Mouse (Mus musculus) right cerebral cortex, adult 2 months (tissue): ENCODE measurements around the gene Spint2.

Experiments
- DNase-seq, 2 experiments: peaks; one replicate each; pipeline ENCODE4 v3.0.0; 2021 to 2022; ENCODE audit warnings: low spot score in 2 of 2

The Spint2 gene

GRCm38 (mm10) chr7:29304463-29305262 lies 23.0 kb upstream of the Spint2 start:
- DNase-seq: peak in 1 of 2 experiments; percentile 47

DNA sequence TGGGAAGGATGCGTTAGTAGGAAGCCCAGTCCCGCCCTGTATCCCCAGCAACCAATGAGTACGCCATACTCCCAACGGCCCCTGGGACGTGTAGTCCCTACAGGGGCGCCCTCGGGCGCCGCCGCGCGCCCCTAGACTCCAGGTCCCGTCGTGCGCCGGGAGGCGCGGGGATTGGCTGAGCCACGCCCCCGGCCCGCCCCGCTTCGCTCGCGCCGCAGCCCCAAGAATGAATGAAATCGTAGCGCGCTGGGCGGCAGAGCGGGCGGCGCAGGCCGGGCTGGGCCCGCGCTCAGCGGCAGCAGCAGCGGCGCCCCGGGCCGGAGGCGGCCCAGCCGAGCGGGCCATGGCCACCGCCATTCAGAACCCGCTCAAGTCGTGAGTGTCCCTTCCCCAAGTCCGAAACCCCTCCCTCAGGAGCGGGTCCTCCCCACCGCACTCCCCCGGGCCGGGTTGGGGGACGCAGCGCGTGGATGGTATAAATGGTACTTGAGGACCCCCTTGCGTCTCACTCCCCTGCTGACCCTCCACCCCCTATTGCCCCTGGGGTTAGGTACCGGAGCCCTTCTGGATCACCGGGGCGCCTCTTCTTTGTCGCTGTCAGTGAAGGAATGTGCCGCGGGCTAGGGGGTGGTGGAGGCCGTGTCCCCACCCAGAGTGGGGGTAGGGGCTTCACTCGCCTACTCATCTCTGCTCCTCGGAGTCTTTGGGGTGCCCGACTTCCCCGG lies 22.2 kb upstream of the Spint2 start, which contains the start of gene Dpf1:
Gene Dpf1, plus strand, starts transcription at position 214 of the 725 bp plus-strand sequence.
- peak; percentile 87 to 88 for DNase-seq

- no peak for DNase-seq
Observed at GRCm38 (mm10) chr7:29302641-29303040, 20.9 kb upstream of the Spint2 start.

DNA sequence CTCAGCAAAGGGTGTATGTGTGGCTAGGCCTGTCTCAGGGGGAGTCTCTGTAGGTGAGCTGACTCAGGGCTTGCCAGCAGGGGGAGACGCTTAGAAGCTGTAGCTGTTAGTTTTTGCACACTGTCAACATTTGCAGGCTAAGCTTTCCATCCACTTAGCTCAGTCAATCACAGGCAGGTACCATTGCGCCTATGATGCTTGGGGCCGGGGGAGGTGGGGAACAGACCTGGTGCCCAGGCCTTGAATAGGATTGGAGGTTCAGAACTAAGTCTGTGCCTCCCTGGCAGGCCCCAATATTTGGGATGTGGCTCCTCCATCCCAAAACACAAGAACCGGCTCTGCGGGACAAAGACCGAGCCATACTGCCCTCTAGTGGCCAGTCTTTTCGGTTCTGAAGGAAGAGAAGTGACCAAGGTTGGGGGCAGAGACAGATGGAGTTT lies 19.4 kb upstream of the Spint2 start:
- DNase-seq: peak; percentile 71 to 78

DNA sequence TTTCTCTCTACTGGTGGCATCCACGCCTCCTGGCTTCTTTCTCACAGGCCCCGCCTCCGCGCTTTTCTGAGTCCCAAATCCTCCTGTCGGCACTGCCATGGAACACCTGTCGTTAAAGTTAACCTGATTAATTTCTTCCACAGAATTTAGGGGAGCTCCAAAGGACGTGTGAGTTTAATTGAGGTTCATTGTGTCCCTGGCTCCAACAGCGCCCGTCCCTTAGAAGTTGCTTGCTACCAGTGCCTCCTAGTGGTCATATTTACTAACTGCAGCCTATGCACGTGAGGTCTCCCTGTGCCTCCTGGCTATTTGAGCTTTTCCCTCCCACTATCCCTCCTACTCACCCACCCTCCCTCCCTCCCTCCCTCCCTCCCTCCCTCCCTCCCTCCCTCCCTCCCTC lies 15.3 kb upstream of the Spint2 start:
- peak; percentile 54 to 72 for DNase-seq

- no peak for DNase-seq
Observed at GRCm38 (mm10) chr7:29295861-29296647, 14.3 kb upstream of the Spint2 start.

DNA sequence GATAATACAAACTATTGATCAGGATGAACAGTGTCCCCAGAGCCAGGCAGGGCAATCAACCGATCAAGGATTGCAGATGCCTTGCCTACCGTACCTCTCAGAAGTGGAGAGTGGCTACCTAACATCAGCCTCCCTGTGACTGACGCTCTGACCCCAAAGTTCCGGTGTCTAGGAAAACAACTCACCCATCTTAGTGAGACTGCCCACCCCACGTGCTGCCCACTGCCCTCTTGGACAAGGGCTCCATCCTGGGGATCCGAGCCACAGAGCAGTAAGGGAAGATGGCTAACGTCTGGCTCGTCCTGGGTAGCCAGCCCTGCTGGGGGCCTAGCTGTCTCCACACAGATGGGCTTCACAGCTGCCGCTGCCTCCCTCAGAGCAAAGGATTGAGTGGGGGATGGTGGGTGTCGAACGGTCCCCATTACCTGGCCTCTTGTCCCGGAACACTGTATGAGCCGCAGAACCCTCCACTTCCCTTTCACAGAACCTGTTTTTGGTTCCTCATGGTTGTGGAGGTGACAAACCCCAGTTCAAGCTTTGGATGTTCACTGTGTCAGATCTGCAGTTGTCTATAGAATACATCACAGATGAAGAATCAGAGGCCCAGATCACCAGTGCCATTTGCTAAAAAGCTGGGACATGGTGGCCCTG lies 12.5 kb upstream of the Spint2 start:
- no peak for DNase-seq

GRCm38 (mm10) chr7:29293131-29294065 lies 11.7 kb upstream of the Spint2 start:
- no peak for DNase-seq

GRCm38 (mm10) chr7:29292458-29293098 lies 10.9 kb upstream of the Spint2 start:
- no peak for DNase-seq

DNA sequence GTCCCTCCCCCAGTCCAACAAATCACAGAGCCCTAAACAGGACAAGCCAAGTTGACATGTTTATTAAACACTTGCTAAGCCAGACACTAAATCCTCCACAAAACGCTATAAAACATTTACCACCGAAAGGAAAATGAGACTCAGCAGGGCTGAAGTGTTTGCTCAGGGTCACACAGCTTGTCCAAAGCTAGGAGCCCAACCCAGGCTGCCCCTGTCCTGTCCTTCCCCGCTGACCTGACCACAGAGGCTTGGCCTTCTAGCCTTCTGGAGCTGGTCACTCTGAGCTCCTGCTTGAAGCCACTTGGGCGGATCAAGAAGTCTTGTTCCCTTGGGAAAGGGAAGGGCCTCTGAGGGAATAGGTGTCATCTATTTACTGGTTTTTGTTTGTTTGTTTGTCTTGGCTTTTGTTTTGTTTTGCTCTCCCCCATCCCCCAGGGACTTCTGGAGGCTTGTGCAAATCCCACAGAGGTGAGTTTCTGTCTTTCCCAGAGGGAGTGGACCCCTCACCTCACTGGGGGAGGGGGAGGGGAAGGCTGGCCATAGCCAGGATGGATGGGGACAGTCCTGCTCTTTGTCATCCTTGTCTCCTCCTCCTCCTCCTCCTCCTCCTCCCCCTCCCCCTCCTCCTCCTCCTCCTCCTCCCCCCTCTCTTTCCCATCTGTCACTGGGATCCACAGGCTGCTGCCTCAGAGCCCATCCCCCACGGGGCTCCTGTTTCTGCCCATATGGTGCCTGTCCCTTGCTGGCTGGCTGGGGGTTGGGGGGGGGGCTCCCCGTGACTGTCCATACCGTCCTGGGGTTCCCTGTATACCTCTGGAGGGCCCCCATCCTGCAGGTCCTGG lies 10.1 kb upstream of the Spint2 start:
- DNase-seq: no peak

DNA sequence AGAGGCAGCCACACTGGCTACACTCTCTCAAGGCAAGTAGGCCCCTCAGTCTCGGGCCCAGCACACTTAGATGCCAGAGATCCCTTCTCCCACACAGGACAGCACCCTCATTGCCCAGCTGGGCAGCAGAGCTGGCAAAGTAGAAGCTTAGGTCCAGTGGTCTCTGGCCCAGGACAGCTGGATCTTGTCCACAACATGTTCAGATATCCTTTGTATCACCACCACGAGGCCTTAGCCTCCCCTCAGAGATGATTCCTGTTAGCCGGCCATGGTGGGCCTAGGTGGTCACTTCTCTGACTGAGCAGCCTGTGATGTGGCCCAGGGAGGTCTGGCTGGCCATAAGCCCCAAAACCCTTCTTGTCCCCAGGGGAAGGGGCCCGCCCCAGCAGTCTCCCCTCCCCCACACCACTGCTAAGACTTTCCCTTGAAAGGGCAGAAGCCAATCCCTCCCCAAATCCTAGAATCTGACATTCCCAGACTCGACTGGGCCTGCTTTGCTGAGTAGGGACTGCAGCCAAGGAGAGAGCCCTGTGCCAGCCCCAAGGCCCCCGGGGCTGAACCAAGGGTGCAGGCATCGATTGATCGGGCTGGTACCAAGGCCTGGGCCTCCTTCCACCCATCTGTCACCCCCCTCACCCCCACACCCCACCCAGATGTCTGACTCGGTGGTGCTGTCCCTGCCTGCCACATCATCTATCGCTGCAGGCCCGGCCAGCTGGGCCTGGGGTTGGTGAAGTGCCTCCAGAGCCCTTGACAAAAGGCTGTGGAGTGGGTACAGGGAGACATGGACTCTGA lies 9.2 kb upstream of the Spint2 start:
- DNase-seq: no peak

DNA sequence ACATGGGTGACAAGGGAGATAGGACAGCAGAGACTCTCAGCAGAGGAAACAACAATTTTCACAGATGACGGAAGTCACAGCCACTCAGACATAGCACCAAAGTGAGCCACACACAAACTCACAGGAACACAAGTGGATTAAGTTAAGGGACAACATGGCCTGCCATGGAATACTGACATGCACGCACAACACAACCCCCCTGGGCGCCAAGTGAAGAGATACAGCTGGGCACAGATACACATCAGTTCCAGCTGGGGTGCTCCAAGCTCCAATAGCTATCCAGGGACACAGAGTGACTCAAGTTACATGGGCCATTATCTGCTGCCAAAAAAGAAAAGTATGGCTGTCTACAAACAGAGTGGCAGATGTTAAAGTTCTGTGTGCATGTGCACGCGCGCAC lies 8.1 kb upstream of the Spint2 start:
- DNase-seq: no peak

GRCm38 (mm10) chr7:29288942-29289638 lies 7.4 kb upstream of the Spint2 start, which contains the start of gene Ppp1r14a:
TSS of gene Ppp1r14a (plus strand) at chr7:29289308.
- DNase-seq: peak; percentile 37 to 47

GRCm38 (mm10) chr7:29288079-29288478 lies 6.4 kb upstream of the Spint2 start:
- no peak for DNase-seq

- no peak for DNase-seq
Observed at GRCm38 (mm10) chr7:29287481-29287880, 5.8 kb upstream of the Spint2 start.

GRCm38 (mm10) chr7:29284523-29284922 lies 2.8 kb upstream of the Spint2 start:
- no peak for DNase-seq

DNA sequence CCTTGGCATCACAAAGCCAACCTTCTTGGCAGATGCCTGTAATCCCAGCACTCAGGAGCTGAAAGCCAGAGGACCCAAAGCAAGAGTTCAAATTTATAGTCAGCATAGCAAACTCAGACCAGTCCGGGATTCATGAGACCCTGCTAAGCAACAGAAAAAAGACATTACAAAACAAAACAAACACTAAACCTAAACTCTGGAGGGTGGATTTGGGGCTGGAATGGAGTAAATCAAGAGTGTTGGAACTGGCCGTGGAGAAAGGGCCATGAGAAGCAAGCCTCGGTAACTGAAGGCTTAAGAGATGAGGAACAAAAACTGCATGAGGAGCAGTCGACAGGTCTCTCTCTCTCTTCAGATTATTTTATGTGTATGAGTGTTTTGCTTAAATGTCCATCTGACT lies 2.2 kb upstream of the Spint2 start:
- DNase-seq: no peak
